Comparison of ENCODE assay signal across 9 mouse cellular contexts in genomic region chr12:20231986-20232541, GRCm38 (mm10).
A peak's percentile ranks its signal among the peaks of the same experiment; 100 is the strongest.
DNase-seq lines count a peak whose midpoint lies in the region; ATAC-seq and TF ChIP-seq lines count a peak whose summit lies in the region.
"Had no signal": no experiment of that assay in that cellular context is flagged by ENCODE, and none has a peak within 500 bp of the region (broad histone marks: within the 10 kb centered on the region; RNA-seq: fewer than 3 reads in every experiment).

No protein-coding gene starts in this region.

- peaks cover 81% of the 10 kb centered on the region for H3K9me3 ChIP-seq in forebrain, embryonic 10.5 days
- H3K9me3 ChIP-seq in forebrain, postnatal 0 days (ENCODE audit: low read length) = peaks cover 72% of the 10 kb centered on the region
- peaks cover 72% of the 10 kb centered on the region for H3K9me3 ChIP-seq in liver, embryonic 12.5 days (replicated peaks)
- peaks cover 72% of the 10 kb centered on the region for H3K9me3 ChIP-seq in liver, embryonic 11.5 days (ENCODE audit: control insufficient read depth, low read length)

- H3K4me3 ChIP-seq in forebrain, embryonic 10.5 days = no peak overlapping the region
- H3K4me3 ChIP-seq in forebrain, postnatal 0 days (ENCODE audit: low read depth, low read length) = no peak overlapping the region
- H3K4me3 ChIP-seq in liver, embryonic 12.5 days = no peak overlapping the region
- H3K4me3 ChIP-seq in liver, embryonic 11.5 days (ENCODE audit: low read depth, low read length) = no peak overlapping the region
- H3K4me3 ChIP-seq: limb, embryonic 13.5 days had no signal

- 66% methylated on average over 14 of the region's 14 CpGs for WGBS in forebrain, embryonic 10.5 days
- WGBS in forebrain, postnatal 0 days = 69% methylated on average over 14 of the region's 14 CpGs
- WGBS in liver, embryonic 12.5 days (ENCODE audit: insufficient replicate concordance) = 57% methylated on average over 14 of the region's 14 CpGs
- WGBS in liver, embryonic 11.5 days = 67% methylated on average over 14 of the region's 14 CpGs

- peaks cover 64% of the 10 kb centered on the region for H3K27me3 ChIP-seq in forebrain, embryonic 10.5 days (ENCODE audit: poor library complexity, severe bottlenecking)
- no peaks in the 10 kb centered on the region for H3K27me3 ChIP-seq in forebrain, postnatal 0 days (ENCODE audit: insufficient read depth, low read length)
- H3K27me3 ChIP-seq in liver, embryonic 12.5 days (replicated peaks) = peaks cover 11% of the 10 kb centered on the region; the same call in 1 of the 2 replicates
- peaks cover 9% of the 10 kb centered on the region for H3K27me3 ChIP-seq in liver, embryonic 11.5 days (replicated peaks; ENCODE audit: control insufficient read depth, insufficient read depth, low read length)

- H3K36me3 ChIP-seq in forebrain, embryonic 10.5 days (replicated peaks) = peaks cover 54% of the 10 kb centered on the region
- H3K36me3 ChIP-seq in forebrain, postnatal 0 days (ENCODE audit: insufficient read depth) = peaks cover 7% of the 10 kb centered on the region; the same call in 1 of the 2 replicates
- peaks cover 27% of the 10 kb centered on the region for H3K36me3 ChIP-seq in liver, embryonic 12.5 days
- peaks cover 24% of the 10 kb centered on the region for H3K36me3 ChIP-seq in liver, embryonic 11.5 days (ENCODE audit: control insufficient read depth, insufficient read depth, low read length)

- no peak overlapping the region for H3K27ac ChIP-seq in forebrain, embryonic 10.5 days
- no peak overlapping the region for H3K27ac ChIP-seq in forebrain, postnatal 0 days (ENCODE audit: low read depth, low read length)
- no peak overlapping the region for H3K27ac ChIP-seq in liver, embryonic 12.5 days
- no peak overlapping the region for H3K27ac ChIP-seq in liver, embryonic 11.5 days (ENCODE audit: low read depth, low read length)
- H3K27ac ChIP-seq: limb, embryonic 13.5 days had no signal

- no peaks in the 10 kb centered on the region for H3K4me1 ChIP-seq in forebrain, embryonic 10.5 days
- H3K4me1 ChIP-seq in forebrain, postnatal 0 days (ENCODE audit: insufficient read depth) = no peaks in the 10 kb centered on the region
- no peaks in the 10 kb centered on the region for H3K4me1 ChIP-seq in liver, embryonic 12.5 days
- no peaks in the 10 kb centered on the region for H3K4me1 ChIP-seq in liver, embryonic 11.5 days (replicated peaks; ENCODE audit: control insufficient read depth, insufficient read depth, low read length)
- H3K4me1 ChIP-seq: limb, embryonic 13.5 days had no signal

- H3K4me2 ChIP-seq in forebrain, postnatal 0 days (ENCODE audit: low read depth) = no peak overlapping the region
- H3K4me2 ChIP-seq in liver, embryonic 12.5 days = no peak overlapping the region
- no peak overlapping the region for H3K4me2 ChIP-seq in liver, embryonic 11.5 days
- H3K4me2 ChIP-seq: limb, embryonic 13.5 days had no signal

- no peak overlapping the region for H3K9ac ChIP-seq in forebrain, postnatal 0 days
- H3K9ac ChIP-seq in liver, embryonic 12.5 days = no peak overlapping the region
- no peak overlapping the region for H3K9ac ChIP-seq in liver, embryonic 11.5 days (ENCODE audit: low read depth, low read length)
- H3K9ac ChIP-seq: limb, embryonic 13.5 days had no signal

- ATAC-seq in forebrain, postnatal 0 days = no peak
- no peak for ATAC-seq in liver, embryonic 12.5 days
- peak; percentile 19; the same call in 1 of the 2 replicates for ATAC-seq in liver, embryonic 11.5 days (replicated peaks; ENCODE audit: low FRiP score)

- peak; percentile 15 for DNase-seq in forebrain, embryonic 10.5 days (ENCODE audit: extremely low spot score, low spot score)
- no peak for DNase-seq in forebrain, postnatal 0 days
- DNase-seq in liver (peak; percentile 4), ZHBTc4 (ENCODE audit: low read depth, low spot score) (peak; percentile 7)
- peak; percentile 49 for DNase-seq in liver, embryonic 11.5 days (ENCODE audit: low spot score)
- DNase-seq in layer of hippocampus, adult 8-10 months (ENCODE audit: low spot score in 2 of 2) = no peak
- DNase-seq in ovary, postnatal 36 days (ENCODE audit: low spot score) = no peak

- TF ChIP-seq CTCF in forebrain, postnatal 0 days (IDR thresholded peaks at IDR 0.05; ENCODE audit: low read depth) = no peak

Comparison
In these comparisons a context has a peak if more than half of its experiments do, and no peak if none do; other contexts are left out.
1. DNase-seq: peak in forebrain, embryonic 10.5 days (single experiment), liver (single experiment), ZHBTc4 (single experiment) and liver, embryonic 11.5 days (single experiment); none in forebrain, postnatal 0 days (single experiment), layer of hippocampus, adult 8-10 months (0 of 2) and ovary, postnatal 36 days (single experiment).